Mouse (Mus musculus) myocyte (in vitro differentiated cells): ENCODE measurements around the gene Slc5a10. TPM values are rescaled to one million over a fixed set of nuclear protein-coding genes. Genes with fewer than 3 reads are reported as not detected.

ENCODE experiments used
- H3K27me3 ChIP-seq: one replicate; pipeline ENCODE4 v1.6.1; 2011; ENCODE audit not compliant: control insufficient read depth, insufficient read depth, insufficient read length
- H3K36me3 ChIP-seq: one replicate; pipeline ENCODE4 v1.6.1; 2011; ENCODE audit not compliant: control insufficient read depth, insufficient read depth
- H3K4me2 ChIP-seq: one replicate; pipeline ENCODE4 v1.6.1; 2011; ENCODE audit warnings: low read depth, control low read depth
- H3K4me3 ChIP-seq: one replicate; pipeline ENCODE4 v1.5.1; 2011; ENCODE audit warnings: mild to moderate bottlenecking, control low read depth, moderate library complexity
- H3K79me2 ChIP-seq: one replicate; pipeline ENCODE4 v1.6.1; 2011; ENCODE audit not compliant: control insufficient read depth, insufficient read depth
- H3ac ChIP-seq: one replicate; pipeline ENCODE4 v1.6.1; 2011; ENCODE audit not compliant: control insufficient read depth, insufficient read length
- CEBPB ChIP-seq: IDR thresholded peaks from 2 replicates; pipeline ENCODE4 v1.6.1; 2011; ENCODE audit warnings: mild to moderate bottlenecking, moderate library complexity; ENCODE audit not compliant: poor library complexity, insufficient read depth, severe bottlenecking
- E2F4 ChIP-seq: IDR thresholded peaks from one replicate; pipeline ENCODE4 v1.6.1; 2011; ENCODE audit warnings: mild to moderate bottlenecking, control low read depth, moderate library complexity; ENCODE audit not compliant: insufficient read depth
- MAX ChIP-seq: IDR thresholded peaks from one replicate; pipeline ENCODE4 v1.6.1; 2011; ENCODE audit warnings: low read depth, mild to moderate bottlenecking, control low read depth
- MYOD1 ChIP-seq, 3 experiments: IDR thresholded peaks; one replicate each; pipeline ENCODE4 v1.6.1; 2011; ENCODE audit warnings: control low read depth in 2 of 3, low read depth in 2 of 3, mild to moderate bottlenecking in 2 of 3, moderate library complexity in 1 of 3; ENCODE audit not compliant: insufficient read length in 2 of 3, control insufficient read depth in 1 of 3
- MYOG ChIP-seq, 3 experiments: IDR thresholded peaks; one replicate each; pipeline ENCODE4 v1.6.1; 2011; ENCODE audit warnings: control low read depth in 2 of 3, low read depth in 2 of 3, mild to moderate bottlenecking in 2 of 3; ENCODE audit not compliant: insufficient read length in 2 of 3, control insufficient read depth in 1 of 3, insufficient read depth in 1 of 3
- POLR2A ChIP-seq: IDR thresholded peaks from one replicate; pipeline ENCODE4 v1.6.1; 2011; ENCODE audit warnings: low read depth, mild to moderate bottlenecking, control low read depth, moderate library complexity; ENCODE audit not compliant: insufficient read length
- POLR2AphosphoS2 ChIP-seq: IDR thresholded peaks from one replicate; pipeline ENCODE4 v1.6.1; 2011; ENCODE audit warnings: low read depth, control low read depth; ENCODE audit not compliant: insufficient read length
- REST ChIP-seq: IDR thresholded peaks from one replicate; pipeline ENCODE4 v1.6.1; 2011; ENCODE audit warnings: mild to moderate bottlenecking, control low read depth, moderate library complexity; ENCODE audit not compliant: insufficient read depth, insufficient read length
- SRF ChIP-seq: IDR thresholded peaks from one replicate; pipeline ENCODE4 v1.6.1; 2011; ENCODE audit warnings: low read depth; ENCODE audit not compliant: control insufficient read depth, insufficient read length
- TCF12 ChIP-seq: IDR thresholded peaks from one replicate; pipeline ENCODE4 v1.6.1; 2011; ENCODE audit warnings: mild to moderate bottlenecking, control low read depth; ENCODE audit not compliant: poor library complexity, insufficient read depth, severe bottlenecking
- TCF3 ChIP-seq: IDR thresholded peaks from one replicate; pipeline ENCODE4 v1.6.1; 2011; ENCODE audit warnings: low read depth, control low read depth; ENCODE audit not compliant: insufficient read length
- USF1 ChIP-seq: IDR thresholded peaks from one replicate; pipeline ENCODE4 v1.6.1; 2011; ENCODE audit warnings: low read depth, mild to moderate bottlenecking, control low read depth, moderate library complexity
- polyA plus RNA-seq: library from polyadenylated mRNA; unstranded; fragments of >200 nt; fragmentation: generic; extraction: Trizol; gene quantifications from one replicate; pipeline ENCODE4 v1.2.1, GENCODE M21; 2012; ENCODE audit warnings: missing spikeins

The Slc5a10 gene
- polyA plus RNA-seq, 1 experiment, result 0.05 TPM

DNA sequence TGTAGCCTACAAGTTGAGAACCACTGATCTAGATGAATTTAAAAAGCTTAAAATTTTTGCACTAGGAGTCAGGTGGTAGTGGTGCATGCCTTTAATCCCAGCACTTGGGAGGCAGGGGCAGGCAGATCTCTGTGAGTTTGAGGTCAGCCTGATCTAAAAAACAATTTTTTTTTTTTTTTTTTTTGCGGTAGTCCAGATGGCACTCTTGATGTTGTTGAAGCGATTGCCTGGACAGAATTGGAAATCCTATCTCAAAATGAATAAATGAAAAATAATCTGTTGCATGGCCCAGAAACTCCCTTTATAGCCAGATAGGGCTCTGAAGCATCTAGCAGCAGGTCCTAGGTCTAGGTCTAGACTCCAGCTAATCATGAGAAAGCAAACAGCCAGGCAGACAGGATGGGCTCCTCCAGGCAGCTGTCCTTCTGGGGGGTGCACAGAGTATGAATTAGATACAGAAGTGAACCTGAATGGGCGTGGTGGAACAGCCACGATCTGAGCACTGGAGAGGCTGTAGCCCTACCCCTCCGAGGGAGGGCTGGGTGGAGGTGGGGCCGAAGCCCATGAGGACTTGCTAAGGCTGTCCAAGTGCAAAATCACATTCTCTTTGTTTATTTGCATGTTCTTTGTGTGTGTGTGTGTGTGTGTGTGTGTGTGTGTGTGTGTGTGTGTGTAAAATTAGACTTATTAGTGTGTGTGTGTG lies 64.3 kb downstream of the Slc5a10 start:
- Histone ChIP-seq H3K27me3 (peaks cover 5% of the 10 kb centered on the region), H3K4me3 (no peak overlapping the region), H3ac (no peak overlapping the region), H3K36me3 (no peaks in the 10 kb centered on the region), H3K79me2 (no peaks in the 10 kb centered on the region), H3K4me2 (no peak overlapping the region)
- no peak for TF ChIP-seq MYOG (IDR thresholded peaks at IDR 0.05; ENCODE audit: control insufficient read depth in 1 of 3, insufficient read depth in 1 of 3, insufficient read length in 2 of 3, low read depth in 2 of 3)
- TF ChIP-seq MYOD1 (IDR thresholded peaks at IDR 0.05; ENCODE audit: control insufficient read depth in 1 of 3, insufficient read length in 2 of 3, low read depth in 2 of 3), result no peak
- TF ChIP-seq CEBPB, result no peak
- no peak for TF ChIP-seq MAX
- no peak for TF ChIP-seq USF1
- no peak for TF ChIP-seq POLR2A
- no peak for TF ChIP-seq E2F4
- TF ChIP-seq POLR2AphosphoS2, result no peak
- no peak for TF ChIP-seq REST
- no peak for TF ChIP-seq TCF3
- TF ChIP-seq SRF, result no peak

DNA sequence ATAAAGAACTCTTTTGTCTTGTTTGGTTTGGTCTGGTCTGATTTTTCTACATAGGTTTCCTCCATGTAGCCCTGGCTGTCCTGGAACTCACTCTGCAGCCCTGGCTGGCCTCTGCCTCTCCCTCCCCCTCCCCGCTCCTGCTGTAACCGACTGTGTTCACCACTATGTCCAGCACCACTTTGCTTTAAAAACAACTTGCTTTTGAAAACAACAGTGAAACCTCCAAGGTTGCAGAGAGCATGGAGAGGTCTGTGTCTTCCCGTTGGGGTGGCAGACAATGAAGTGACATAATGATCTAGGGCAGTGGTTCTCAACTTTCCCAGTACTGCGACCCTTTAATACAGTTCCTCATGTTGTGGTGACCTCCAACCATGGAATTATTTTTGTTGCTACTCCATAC lies 65.0 kb downstream of the Slc5a10 start:
- Histone ChIP-seq H3K36me3 (no peaks in the 10 kb centered on the region), H3K4me2 (no peak overlapping the region), H3K27me3 (no peaks in the 10 kb centered on the region), H3ac (no peak overlapping the region), H3K4me3 (no peak overlapping the region), H3K79me2 (no peaks in the 10 kb centered on the region)
- no peak for TF ChIP-seq MYOG (IDR thresholded peaks at IDR 0.05; ENCODE audit: control insufficient read depth in 1 of 3, insufficient read depth in 1 of 3, insufficient read length in 2 of 3, low read depth in 2 of 3)
- no peak for TF ChIP-seq POLR2A
- TF ChIP-seq TCF12, result no peak
- no peak for TF ChIP-seq MYOD1 (IDR thresholded peaks at IDR 0.05; ENCODE audit: control insufficient read depth in 1 of 3, insufficient read length in 2 of 3, low read depth in 2 of 3)
- no peak for TF ChIP-seq E2F4
- TF ChIP-seq SRF, result no peak
- no peak for TF ChIP-seq CEBPB
- no peak for TF ChIP-seq MAX
- no peak for TF ChIP-seq USF1
- TF ChIP-seq POLR2AphosphoS2, result no peak
- TF ChIP-seq TCF3, result no peak
- TF ChIP-seq REST, result no peak

DNA sequence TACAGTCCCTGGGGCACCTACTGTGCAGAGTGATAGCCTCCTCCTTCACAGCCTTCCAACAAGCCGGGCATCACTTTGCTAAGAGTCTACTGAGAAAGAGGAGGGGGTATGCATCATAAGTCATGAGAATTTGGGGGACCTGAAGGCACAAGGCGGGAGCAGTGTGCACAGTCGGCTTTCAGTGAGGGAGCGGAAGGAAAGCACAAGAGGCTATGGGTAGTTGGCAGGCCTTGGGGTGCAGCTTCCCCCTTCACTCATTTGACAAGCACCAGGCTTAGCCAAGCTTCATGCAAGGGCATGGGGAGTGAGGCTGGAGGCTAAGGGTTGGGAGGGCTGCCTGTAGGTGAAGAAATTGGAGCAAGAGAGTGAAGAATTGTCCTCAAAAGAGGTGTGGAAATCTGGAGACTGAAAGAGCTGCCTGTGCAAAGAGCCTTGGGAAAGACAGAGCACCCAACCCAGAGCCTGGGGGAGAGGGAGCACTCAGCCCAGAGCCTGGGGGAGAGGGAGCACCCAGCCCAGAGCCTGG lies 65.8 kb downstream of the Slc5a10 start:
- no peak overlapping the region for H3K4me3 ChIP-seq
- H3K79me2 ChIP-seq, result no peaks in the 10 kb centered on the region
- no peak overlapping the region for H3ac ChIP-seq
- TF ChIP-seq TCF12, result no peak
- TF ChIP-seq MYOD1 (IDR thresholded peaks at IDR 0.05; ENCODE audit: control insufficient read depth in 1 of 3, insufficient read length in 2 of 3, low read depth in 2 of 3), result no peak
- TF ChIP-seq POLR2AphosphoS2, result no peak
- no peak for TF ChIP-seq POLR2A
- TF ChIP-seq REST, result no peak
- TF ChIP-seq E2F4, result no peak
- TF ChIP-seq MAX, result no peak
- no peak for TF ChIP-seq USF1
- no peak for TF ChIP-seq CEBPB
- H3K27me3 ChIP-seq, result no peaks in the 10 kb centered on the region
- no peaks in the 10 kb centered on the region for H3K36me3 ChIP-seq
- H3K4me2 ChIP-seq, result no peak overlapping the region

DNA sequence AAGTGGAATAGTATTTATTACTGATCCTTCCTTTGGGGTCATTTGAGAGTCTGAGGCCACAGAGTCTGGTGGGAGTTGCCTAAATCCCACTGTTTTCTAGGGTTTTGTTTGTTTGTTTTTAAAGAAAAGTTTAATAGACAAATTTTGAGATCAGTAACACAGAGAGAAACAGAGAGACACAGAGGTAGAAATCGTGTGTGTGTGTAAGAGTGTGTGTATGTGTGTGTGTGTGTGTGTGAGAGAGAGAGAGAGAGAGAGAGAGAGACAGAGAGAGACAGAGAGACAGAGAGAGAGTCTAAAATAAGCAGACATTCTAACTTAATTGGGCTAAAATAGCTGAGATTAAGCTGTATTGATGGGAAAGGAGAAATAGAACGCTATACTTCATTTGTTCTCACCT lies 67.1 kb downstream of the Slc5a10 start:
- no peak for TF ChIP-seq MYOG (IDR thresholded peaks at IDR 0.05; ENCODE audit: control insufficient read depth in 1 of 3, insufficient read depth in 1 of 3, insufficient read length in 2 of 3, low read depth in 2 of 3)
- TF ChIP-seq REST, result no peak
- TF ChIP-seq POLR2A, result no peak
- no peak for TF ChIP-seq USF1
- TF ChIP-seq SRF, result no peak
- no peak for TF ChIP-seq MYOD1 (IDR thresholded peaks at IDR 0.05; ENCODE audit: control insufficient read depth in 1 of 3, insufficient read length in 2 of 3, low read depth in 2 of 3)
- TF ChIP-seq TCF12, result no peak
- no peak for TF ChIP-seq CEBPB
- TF ChIP-seq MAX, result no peak
- H3K4me2 ChIP-seq, result no peak overlapping the region
- H3K4me3 ChIP-seq, result no peak overlapping the region
- no peaks in the 10 kb centered on the region for H3K27me3 ChIP-seq
- H3ac ChIP-seq, result no peak overlapping the region
- no peaks in the 10 kb centered on the region for H3K36me3 ChIP-seq
- no peaks in the 10 kb centered on the region for H3K79me2 ChIP-seq
